Comparison of ENCODE assay signal across 8 mouse cellular contexts in genomic region chr5:33272845-33273776, GRCm38 (mm10). TPM values are rescaled to one million over a fixed set of nuclear protein-coding genes. Genes with fewer than 3 reads are reported as not detected.
A peak's percentile ranks its signal among the peaks of the same experiment; 100 is the strongest.
DNase-seq lines count a peak whose midpoint lies in the region; ATAC-seq and TF ChIP-seq lines count a peak whose summit lies in the region.

No protein-coding gene starts in this region.

- peaks cover 26% of the 10 kb centered on the region for H3K36me3 ChIP-seq in heart, embryonic 12.5 days
- H3K36me3 ChIP-seq in C2C12 (ENCODE audit: control insufficient read depth, insufficient read depth) = peaks cover 26% of the 10 kb centered on the region
- H3K36me3 ChIP-seq in embryonic facial prominence, embryonic 12.5 days = peaks cover 35% of the 10 kb centered on the region
- peaks cover 44% of the 10 kb centered on the region for H3K36me3 ChIP-seq in limb, embryonic 12.5 days
- H3K36me3 ChIP-seq in stomach, embryonic 15.5 days = peaks cover 32% of the 10 kb centered on the region

- DNase-seq in heart, postnatal 25 days (ENCODE audit: low spot score) = no peak
- no peak for DNase-seq in left cerebral cortex, adult 8-10 months (ENCODE audit: low spot score in 2 of 2)

- H3K79me3 ChIP-seq in C2C12 (ENCODE audit: low read depth) = peaks cover 56% of the 10 kb centered on the region

- peak overlapping the region; percentile 88 for H3K4me2 ChIP-seq in heart, embryonic 12.5 days
- H3K4me2 ChIP-seq in embryonic facial prominence, embryonic 12.5 days (replicated peaks) = peak overlapping the region; percentile 87
- H3K4me2 ChIP-seq in limb, embryonic 12.5 days = peak overlapping the region; percentile 96
- H3K4me2 ChIP-seq in stomach, embryonic 15.5 days = peak overlapping the region; percentile 75

- no peaks in the 10 kb centered on the region for H3K9me3 ChIP-seq in heart, embryonic 12.5 days (replicated peaks)
- no peaks in the 10 kb centered on the region for H3K9me3 ChIP-seq in embryonic facial prominence, embryonic 12.5 days
- no peaks in the 10 kb centered on the region for H3K9me3 ChIP-seq in limb, embryonic 12.5 days
- no peaks in the 10 kb centered on the region for H3K9me3 ChIP-seq in stomach, embryonic 15.5 days

- H3ac ChIP-seq in C2C12 (ENCODE audit: control insufficient read depth, insufficient read length, low read depth) = peak overlapping the region; percentile 84

- ATAC-seq in heart, embryonic 12.5 days (ENCODE audit: insufficient number of reproducible peaks, low FRiP score) = no peak
- ATAC-seq in embryonic facial prominence, embryonic 12.5 days (ENCODE audit: insufficient number of reproducible peaks, insufficient read depth, low FRiP score, low TSS enrichment) = no peak
- no peak for ATAC-seq in limb, embryonic 12.5 days (ENCODE audit: insufficient number of reproducible peaks, insufficient read depth, low FRiP score, low TSS enrichment, low read depth)
- ATAC-seq in stomach, embryonic 15.5 days (ENCODE audit: insufficient read depth, low FRiP score, low read depth) = no peak
- ATAC-seq in megakaryocyte progenitor cell, adult 5-6 weeks (replicated peaks; ENCODE audit: poor library complexity) = no peak

- peak overlapping the region; percentile 79 for H3K4me3 ChIP-seq in heart, embryonic 12.5 days
- H3K4me3 ChIP-seq in C2C12 (ENCODE audit: insufficient read depth, poor library complexity, severe bottlenecking) = peak overlapping the region; percentile 59
- peak overlapping the region; percentile 83 for H3K4me3 ChIP-seq in embryonic facial prominence, embryonic 12.5 days
- peak overlapping the region; percentile 78 for H3K4me3 ChIP-seq in limb, embryonic 12.5 days (replicated peaks)
- H3K4me3 ChIP-seq in stomach, embryonic 15.5 days (replicated peaks) = peak overlapping the region; percentile 75

- no peaks in the 10 kb centered on the region for H3K27me3 ChIP-seq in heart, embryonic 12.5 days (replicated peaks)
- H3K27me3 ChIP-seq in C2C12 (ENCODE audit: control insufficient read depth, insufficient read depth, insufficient read length) = no peaks in the 10 kb centered on the region
- no peaks in the 10 kb centered on the region for H3K27me3 ChIP-seq in embryonic facial prominence, embryonic 12.5 days
- H3K27me3 ChIP-seq in limb, embryonic 12.5 days = no peaks in the 10 kb centered on the region
- H3K27me3 ChIP-seq in stomach, embryonic 15.5 days (replicated peaks) = no peaks in the 10 kb centered on the region

- peak overlapping the region; percentile 88 for H3K9ac ChIP-seq in heart, embryonic 12.5 days
- H3K9ac ChIP-seq in embryonic facial prominence, embryonic 12.5 days = peak overlapping the region; percentile 87
- H3K9ac ChIP-seq in limb, embryonic 12.5 days (replicated peaks) = peak overlapping the region; percentile 93
- H3K9ac ChIP-seq in stomach, embryonic 15.5 days = peak overlapping the region; percentile 77

- peaks cover 60% of the 10 kb centered on the region for H3K79me2 ChIP-seq in C2C12 (ENCODE audit: control insufficient read depth, insufficient read depth)

- no peak for TF ChIP-seq CTCF in C2C12 (IDR thresholded peaks at IDR 0.05; ENCODE audit: control insufficient read depth, insufficient read depth, insufficient read length)

- peaks cover 37% of the 10 kb centered on the region for H3K4me1 ChIP-seq in heart, embryonic 12.5 days (replicated peaks)
- H3K4me1 ChIP-seq in embryonic facial prominence, embryonic 12.5 days = peaks cover 27% of the 10 kb centered on the region
- H3K4me1 ChIP-seq in limb, embryonic 12.5 days (replicated peaks) = peaks cover 31% of the 10 kb centered on the region
- H3K4me1 ChIP-seq in stomach, embryonic 15.5 days = peaks cover 30% of the 10 kb centered on the region

- WGBS in heart, embryonic 12.5 days = 74% methylated on average over 7 of the region's 7 CpGs
- WGBS in embryonic facial prominence, embryonic 12.5 days = 82% methylated on average over 7 of the region's 7 CpGs
- WGBS in limb, embryonic 12.5 days = 84% methylated on average over 7 of the region's 7 CpGs
- WGBS in stomach, embryonic 15.5 days = 63% methylated on average over 7 of the region's 7 CpGs

- H3K27ac ChIP-seq in heart, embryonic 12.5 days (ENCODE audit: poor library complexity, severe bottlenecking) = peak overlapping the region; percentile 96
- no peak overlapping the region; the same call in 1 of the 2 replicates for H3K27ac ChIP-seq in embryonic facial prominence, embryonic 12.5 days
- H3K27ac ChIP-seq in limb, embryonic 12.5 days = no peak overlapping the region
- peak overlapping the region; percentile 81 for H3K27ac ChIP-seq in stomach, embryonic 15.5 days

- intact Hi-C loops in heart, postnatal 25 days (cut with DNase I) = no loop called here

TF ChIP-seq in C2C12, 6 proteins besides CTCF, POLR2A, EP300 and RAD21:
- TF ChIP-seq FOSL1 (IDR thresholded peaks at IDR 0.05; ENCODE audit: insufficient read depth, low read length, poor library complexity, severe bottlenecking) (no peak), CEBPB (IDR thresholded peaks at IDR 0.05; ENCODE audit: low read depth) (no peak), MYOG (IDR thresholded peaks at IDR 0.05; ENCODE audit: control insufficient read depth, extremely low read depth, insufficient read length) (no peak), MAX (IDR thresholded peaks at IDR 0.05) (no peak), USF1 (IDR thresholded peaks at IDR 0.05; ENCODE audit: low read depth) (no peak), MYOD1 (IDR thresholded peaks at IDR 0.05; ENCODE audit: control insufficient read depth, insufficient read length, low read depth) (no peak)

RNA-seq across cellular contexts. Expression of gene Ctbp1, which starts 1.7 kb away (rescaled TPM):
- 250 and 251 TPM in 2 replicates for polyA plus RNA-seq in heart, embryonic 12.5 days (2016; fragmentation: Nextera tagmentation; extraction: Ambion mirVana)
- total RNA-seq in heart, postnatal 25 days (2021) = 100 to 1,000 TPM; 208 to 209 TPM
- 242 TPM for polyA plus RNA-seq in C2C12 (2012; fragmentation: generic; extraction: Trizol)
- 418 and 438 TPM in 2 replicates for polyA plus RNA-seq in embryonic facial prominence, embryonic 12.5 days (2016; fragmentation: Nextera tagmentation; extraction: Ambion mirVana)
- 427 and 439 TPM in 2 replicates for polyA plus RNA-seq in limb, embryonic 12.5 days (2016; fragmentation: Nextera tagmentation; extraction: Ambion mirVana)
- polyA plus RNA-seq in stomach, embryonic 15.5 days (2015; fragmentation: Nextera tagmentation; extraction: Ambion mirVana) = 298 and 323 TPM in 2 replicates
- total RNA-seq in megakaryocyte progenitor cell, adult 5-6 weeks (2015) = 108 and 115 TPM in 2 replicates
- 139 and 141 TPM in 2 replicates for total RNA-seq in megakaryocyte progenitor cell, adult 5-6 weeks (2017)
- total RNA-seq in left cerebral cortex, adult 8-10 months (2022) = 100 to 1,000 TPM; 306 to 326 (median 313) TPM

RNA-seq across cellular contexts. Expression of gene Spon2, which starts 54.9 kb away (rescaled TPM):
- 75.6 and 76.5 TPM in 2 replicates for polyA plus RNA-seq in heart, embryonic 12.5 days (2016; fragmentation: Nextera tagmentation; extraction: Ambion mirVana)
- 10 to 100 TPM in 1 of 2 experiments, 1 to 10 TPM in 1; 3.4 to 13.6 TPM for total RNA-seq in heart, postnatal 25 days (2021)
- polyA plus RNA-seq in C2C12 (2012; fragmentation: generic; extraction: Trizol) = 1.4 TPM
- 5.9 and 6.8 TPM in 2 replicates for polyA plus RNA-seq in embryonic facial prominence, embryonic 12.5 days (2016; fragmentation: Nextera tagmentation; extraction: Ambion mirVana)
- polyA plus RNA-seq in limb, embryonic 12.5 days (2016; fragmentation: Nextera tagmentation; extraction: Ambion mirVana) = 1.4 and 2.4 TPM in 2 replicates
- polyA plus RNA-seq in stomach, embryonic 15.5 days (2015; fragmentation: Nextera tagmentation; extraction: Ambion mirVana) = 38.2 and 41.8 TPM in 2 replicates
- 1.1 and 3.4 TPM in 2 replicates for total RNA-seq in megakaryocyte progenitor cell, adult 5-6 weeks (2015)
- total RNA-seq in megakaryocyte progenitor cell, adult 5-6 weeks (2017) = 1.2 and 2.1 TPM in 2 replicates
- total RNA-seq in left cerebral cortex, adult 8-10 months (2022) = under 1 TPM in 1 of 4 experiments, not detected in 3; 0.46 TPM

Comparison
In these comparisons a context has a peak if more than half of its experiments do, and no peak if none do; other contexts are left out.
1. H3K27ac ChIP-seq: peak in heart, embryonic 12.5 days (single experiment) and stomach, embryonic 15.5 days (single experiment); none in embryonic facial prominence, embryonic 12.5 days (single experiment) and limb, embryonic 12.5 days (single experiment).
2. Peak in every context shown above with its lines, with median percentiles within 50 percentile points of each other: H3K4me2 ChIP-seq, H3K4me3 ChIP-seq and H3K9ac ChIP-seq.